Mouse (Mus musculus) kidney, embryonic 15.5 days (tissue): ENCODE measurements around the gene Fzr1. TPM values are rescaled to one million over a fixed set of nuclear protein-coding genes. Genes with fewer than 3 reads are reported as not detected.

Experiments
- ATAC-seq: fragments of 200-750 bp; cut with Nextera tagmentation; replicated peaks from 2 replicates; pipeline ENCODE4 v1.8.0; 2017; ENCODE audit warnings: moderate TSS enrichment; ENCODE audit not compliant: low FRiP score
- H3K27ac ChIP-seq: fragments of 300-500 bp; sonication (generic); 2 replicates; pipeline ENCODE4 v1.5.1; 2015; ENCODE audit warnings: mild to moderate bottlenecking, inconsistent platforms
- H3K27me3 ChIP-seq: fragments of 300-500 bp; sonication (generic); 2 replicates; pipeline ENCODE4 v1.6.1; 2015; ENCODE audit warnings: inconsistent platforms
- H3K36me3 ChIP-seq: fragments of 300-500 bp; sonication (generic); 2 replicates; pipeline ENCODE4 v1.6.1; 2015; ENCODE audit warnings: inconsistent platforms
- H3K4me1 ChIP-seq: fragments of 300-500 bp; sonication (generic); 2 replicates; pipeline ENCODE4 v1.6.1; 2015; ENCODE audit warnings: inconsistent platforms
- H3K4me2 ChIP-seq: fragments of 300-500 bp; sonication (generic); 2 replicates; pipeline ENCODE4 v1.6.1; 2015; ENCODE audit warnings: moderate library complexity, mild to moderate bottlenecking, inconsistent platforms
- H3K4me3 ChIP-seq: fragments of 300-500 bp; sonication (generic); replicated peaks from 2 replicates; pipeline ENCODE4 v1.5.1; 2015; ENCODE audit warnings: mild to moderate bottlenecking, inconsistent platforms
- H3K9ac ChIP-seq: fragments of 300-500 bp; sonication (generic); 2 replicates; pipeline ENCODE4 v1.6.1; 2015; ENCODE audit warnings: mild to moderate bottlenecking, inconsistent platforms
- H3K9me3 ChIP-seq: fragments of 300-500 bp; sonication (generic); replicated peaks from 2 replicates; pipeline ENCODE4 v1.6.1; 2016; ENCODE audit warnings: inconsistent platforms
- WGBS: fragments of 180-500 bp; shearing (Covaris S2); methylation state at CpG from one replicate; pipeline ENCODE4 v1.1.7; 2015; ENCODE audit warnings: mixed read lengths; 5-methylcytosine and 5-hydroxymethylcytosine counted together
- polyA plus RNA-seq: library from polyadenylated mRNA; unstranded; fragments of >200 nt; fragmentation: Nextera tagmentation; extraction: Ambion mirVana; gene quantifications from 2 replicates; pipeline ENCODE4 v1.2.1, GENCODE M21; 2015

Fzr1 gene
- polyA plus RNA-seq, result 105 and 114 TPM in 2 replicates

GRCm38 (mm10) chr10:81377793-81378552, at the start of gene Fzr1:
Gene Fzr1, minus strand, starts transcription at chr10:81378516.
- peak within 1 kb of the TSS; percentile 88 for H3K9ac ChIP-seq
- no peaks in the 10 kb centered on the region for H3K27me3 ChIP-seq
- no peaks in the 10 kb centered on the region for H3K9me3 ChIP-seq
- peaks cover 31% of the 10 kb centered on the region for H3K36me3 ChIP-seq
- H3K27ac ChIP-seq, result peak within 1 kb of the TSS; percentile 90
- H3K4me3 ChIP-seq, result peak within 1 kb of the TSS; percentile 78
- ATAC-seq, result peak; percentile 66
- WGBS, result under 1% methylated on average over 59 of the region's 59 CpGs
- peaks cover 44% of the 10 kb centered on the region for H3K4me1 ChIP-seq
- H3K4me2 ChIP-seq, result peak within 1 kb of the TSS; percentile 83

GRCm38 (mm10) chr10:81427804-81428506, 49.6 kb upstream of the Fzr1 start:
- 79% methylated on average over 8 of the region's 8 CpGs for WGBS
- H3K4me3 ChIP-seq, result no peak overlapping the region
- no peaks in the 10 kb centered on the region for H3K36me3 ChIP-seq
- H3K9ac ChIP-seq, result no peak overlapping the region
- 0 out of 2 replicates have a peak overlapping the region, but pooled peaks have one; percentile 45 for H3K27ac ChIP-seq
- no peaks in the 10 kb centered on the region for H3K27me3 ChIP-seq
- H3K9me3 ChIP-seq, result no peaks in the 10 kb centered on the region
- no peak for ATAC-seq
- H3K4me2 ChIP-seq, result no peak overlapping the region
- peaks cover 72% of the 10 kb centered on the region for H3K4me1 ChIP-seq

GRCm38 (mm10) chr10:81427327-81427726, 49.0 kb upstream of the Fzr1 start:
- Histone ChIP-seq H3K4me2 (peak overlapping the region; percentile 91), H3K9me3 (no peaks in the 10 kb centered on the region), H3K27ac (0 out of 2 replicates have a peak overlapping the region, but pooled peaks have one; percentile 34), H3K4me1 (peaks cover 69% of the 10 kb centered on the region), H3K9ac (peak overlapping the region; percentile 73), H3K4me3 (peak overlapping the region; percentile 73), H3K36me3 (no peaks in the 10 kb centered on the region), H3K27me3 (no peaks in the 10 kb centered on the region)
- ATAC-seq, result no peak
- 27% methylated on average over 3 of the region's 3 CpGs for WGBS

GRCm38 (mm10) chr10:81426897-81427296, 48.6 kb upstream of the Fzr1 start:
- ATAC-seq, result no peak
- H3K27me3 ChIP-seq, result no peaks in the 10 kb centered on the region
- peak overlapping the region; percentile 91 for H3K4me2 ChIP-seq
- peak overlapping the region; percentile 73 for H3K4me3 ChIP-seq
- H3K9me3 ChIP-seq, result no peaks in the 10 kb centered on the region
- peaks cover 67% of the 10 kb centered on the region for H3K4me1 ChIP-seq
- WGBS, result under 1% methylated on average over 35 of the region's 38 CpGs
- peak overlapping the region; percentile 73 for H3K9ac ChIP-seq
- H3K27ac ChIP-seq, result peak overlapping the region; percentile 79
- no peaks in the 10 kb centered on the region for H3K36me3 ChIP-seq

GRCm38 (mm10) chr10:81426081-81426671, 47.9 kb upstream of the Fzr1 start:
- H3K36me3 ChIP-seq, result no peaks in the 10 kb centered on the region
- peak overlapping the region; percentile 73 for H3K4me3 ChIP-seq
- peaks cover 66% of the 10 kb centered on the region for H3K4me1 ChIP-seq
- no peak for ATAC-seq
- no peaks in the 10 kb centered on the region for H3K9me3 ChIP-seq
- no peaks in the 10 kb centered on the region for H3K27me3 ChIP-seq
- peak overlapping the region; percentile 84 for H3K27ac ChIP-seq
- peak overlapping the region; percentile 91 for H3K4me2 ChIP-seq
- peak overlapping the region; percentile 73 for H3K9ac ChIP-seq
- WGBS, result 2% methylated on average over 13 of the region's 33 CpGs

GRCm38 (mm10) chr10:81425236-81425850, 47.0 kb upstream of the Fzr1 start:
- Histone ChIP-seq H3K4me2 (peak overlapping the region; percentile 91), H3K9ac (peak overlapping the region; percentile 11; the same call in 1 of the 2 replicates), H3K27me3 (no peaks in the 10 kb centered on the region), H3K36me3 (peaks cover 6% of the 10 kb centered on the region; the same call in 1 of the 2 replicates), H3K27ac (peak overlapping the region; percentile 84), H3K4me3 (peak overlapping the region; percentile 73), H3K4me1 (peaks cover 62% of the 10 kb centered on the region), H3K9me3 (no peaks in the 10 kb centered on the region)
- 30% methylated on average over 10 of the region's 10 CpGs for WGBS
- no peak for ATAC-seq

- Histone ChIP-seq H3K27ac (peak overlapping the region; percentile 84), H3K4me2 (peak overlapping the region; percentile 91), H3K9me3 (no peaks in the 10 kb centered on the region), H3K4me1 (peaks cover 63% of the 10 kb centered on the region), H3K9ac (peak overlapping the region; percentile 41), H3K36me3 (peaks cover 15% of the 10 kb centered on the region; the same call in 1 of the 2 replicates), H3K4me3 (peak overlapping the region; percentile 73), H3K27me3 (no peaks in the 10 kb centered on the region)
- 6% methylated on average over 25 of the region's 25 CpGs for WGBS
- peak; percentile 35 for ATAC-seq
Observed at GRCm38 (mm10) chr10:81424246-81425051, 46.1 kb upstream of the Fzr1 start.

- Histone ChIP-seq H3K27ac (peak overlapping the region; percentile 84), H3K27me3 (no peaks in the 10 kb centered on the region), H3K9me3 (no peaks in the 10 kb centered on the region), H3K4me2 (peak overlapping the region; percentile 91), H3K9ac (peak overlapping the region; percentile 41), H3K36me3 (peaks cover 19% of the 10 kb centered on the region; the same call in 1 of the 2 replicates), H3K4me1 (peaks cover 65% of the 10 kb centered on the region), H3K4me3 (peak overlapping the region; percentile 73)
- no peak for ATAC-seq
- 65% methylated on average over 4 of the region's 4 CpGs for WGBS
Observed at GRCm38 (mm10) chr10:81423476-81424245, 45.3 kb upstream of the Fzr1 start.

- H3K36me3 ChIP-seq, result peaks cover 19% of the 10 kb centered on the region; the same call in 1 of the 2 replicates
- no peak overlapping the region for H3K4me3 ChIP-seq
- H3K4me2 ChIP-seq, result no peak overlapping the region
- no peak for ATAC-seq
- H3K9ac ChIP-seq, result no peak overlapping the region
- H3K27me3 ChIP-seq, result no peaks in the 10 kb centered on the region
- peaks cover 74% of the 10 kb centered on the region for H3K4me1 ChIP-seq
- WGBS, result 89% methylated on average over 3 of the region's 3 CpGs
- no peaks in the 10 kb centered on the region for H3K9me3 ChIP-seq
- H3K27ac ChIP-seq, result no peak overlapping the region
Observed at GRCm38 (mm10) chr10:81422661-81423217, 44.4 kb upstream of the Fzr1 start.

GRCm38 (mm10) chr10:81422191-81422590, 43.9 kb upstream of the Fzr1 start:
- H3K27me3 ChIP-seq, result no peaks in the 10 kb centered on the region
- no peak overlapping the region for H3K4me2 ChIP-seq
- peaks cover 76% of the 10 kb centered on the region for H3K4me1 ChIP-seq
- 70% methylated on average over 6 of the region's 6 CpGs for WGBS
- ATAC-seq, result no peak
- H3K36me3 ChIP-seq, result peaks cover 19% of the 10 kb centered on the region; the same call in 1 of the 2 replicates
- H3K9me3 ChIP-seq, result no peaks in the 10 kb centered on the region
- H3K9ac ChIP-seq, result no peak overlapping the region
- no peak overlapping the region for H3K27ac ChIP-seq
- H3K4me3 ChIP-seq, result no peak overlapping the region
